Mouse (Mus musculus): ENCODE results near the gene 4933405L10Rik. TPM values are rescaled to one million over a fixed set of nuclear protein-coding genes. Genes with fewer than 3 reads are reported as not detected.

Gene 4933405L10Rik
- total and polyA plus RNA-seq, 3 experiments, result 0.25 TPM; not detected in 2

DNA sequence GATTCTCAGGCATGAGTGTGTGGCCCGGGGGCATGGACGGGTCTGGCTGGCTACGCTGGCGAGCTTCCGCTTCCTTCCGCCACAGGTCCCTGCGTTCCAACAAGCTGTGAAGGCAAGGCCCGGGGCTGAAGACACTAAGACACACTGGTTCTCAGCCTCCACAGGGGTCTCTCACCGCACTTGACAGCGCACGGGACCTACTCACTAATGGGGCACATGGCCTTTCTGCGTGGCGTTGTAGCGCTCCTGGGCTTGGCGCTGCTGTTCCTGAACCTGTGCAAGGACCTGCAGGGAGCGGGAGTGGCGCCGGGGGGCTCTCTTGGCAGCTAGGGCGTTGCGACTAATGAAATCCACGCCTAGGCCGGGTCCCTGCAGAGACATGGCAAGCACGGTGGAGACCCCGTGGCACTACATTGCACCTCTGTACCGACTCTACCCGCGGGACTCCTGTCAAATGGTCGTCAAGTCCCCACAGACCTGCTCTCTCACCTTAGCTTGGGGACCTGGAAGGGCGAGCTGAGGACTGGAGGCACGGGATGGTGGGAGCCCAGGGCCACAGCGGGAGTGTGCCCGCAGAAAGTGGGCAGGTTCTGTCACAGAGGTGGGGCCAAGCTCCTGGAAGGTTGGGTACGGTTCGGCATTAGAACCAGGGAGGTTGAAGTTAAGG, 3.2 kb upstream of the 4933405L10Rik start:
- dilution Hi-C loops (cut with MboI; ENCODE audit: extremely low pct_ligation_motif_present, extremely low pct_unique_long_range_greater_than_20kb, low sequenced_read_pairs), result no loop called here
- Histone ChIP-seq H3K79me2 (replicated peaks; ENCODE audit: control insufficient read depth, extremely low read depth, insufficient read depth, poor library complexity, severe bottlenecking) (no peaks in the 10 kb centered on the region; the same call in 1 of the 2 replicates), H3K27me3 (replicated peaks) (no peaks in the 10 kb centered on the region), H3K36me3 (replicated peaks in 1 of 2; ENCODE audit: control insufficient read depth in 1 of 2, insufficient read depth in 1 of 2, low read length in 1 of 2) (peaks cover 23 to 42% of the 10 kb centered on the region in 2 experiments), H3K4me3 (replicated peaks in 1 of 3; ENCODE audit: low read depth in 2 of 3, low read length in 2 of 3, poor library complexity in 1 of 3) (no peak overlapping the region), H3K4me2 (ENCODE audit: insufficient read depth, low read depth, poor library complexity, severe bottlenecking) (no peak overlapping the region), H3K9ac (ENCODE audit: insufficient read depth, low read depth) (no peak overlapping the region), H3K27ac (ENCODE audit: insufficient read depth, low read depth) (no peak overlapping the region), H3K9me3 (replicated peaks; ENCODE audit: low read length) (no peaks in the 10 kb centered on the region), H3K4me1 (ENCODE audit: control insufficient read depth in 1 of 2, insufficient read depth in 2 of 2) (peaks cover 12 to 44% of the 10 kb centered on the region in 2 experiments)
- no peak for TF ChIP-seq USF2 (conservative IDR thresholded peaks at IDR 0.05; ENCODE audit: low read depth, low read length)
- no peak for TF ChIP-seq UBTF (IDR thresholded peaks at IDR 0.05; ENCODE audit: low read depth, low read length)
- no peak for TF ChIP-seq SIN3A (IDR thresholded peaks at IDR 0.05; ENCODE audit: low read length)
- TF ChIP-seq NRF1 (IDR thresholded peaks at IDR 0.05; ENCODE audit: low read depth, low read length), result no peak
- no peak for TF ChIP-seq ELF1 (IDR thresholded peaks at IDR 0.05; ENCODE audit: low read depth, low read length)
- TF ChIP-seq E2F4 (IDR thresholded peaks at IDR 0.05; ENCODE audit: insufficient replicate concordance, low read depth, low read length), result no peak
- TF ChIP-seq TBP (conservative IDR thresholded peaks at IDR 0.05; ENCODE audit: low read depth, low read length), result no peak
- TF ChIP-seq POLR2AphosphoS2 (IDR thresholded peaks at IDR 0.05; ENCODE audit: low read depth, low read length), result no peak
- no peak for TF ChIP-seq PAX5 (IDR thresholded peaks at IDR 0.05; ENCODE audit: low read length)
- TF ChIP-seq BHLHE40 (IDR thresholded peaks at IDR 0.05; ENCODE audit: low read depth, low read length), result no peak
- TF ChIP-seq EP300 (IDR thresholded peaks at IDR 0.05; ENCODE audit: low read length), result no peak
- TF ChIP-seq SMC3 (IDR thresholded peaks at IDR 0.05; ENCODE audit: low read depth, low read length), result no peak
- TF ChIP-seq HCFC1 (IDR thresholded peaks at IDR 0.05; ENCODE audit: low read depth, low read length), result no peak
- no peak for TF ChIP-seq NELFE (IDR thresholded peaks at IDR 0.05; ENCODE audit: low read depth, low read length)
- no peak for TF ChIP-seq MXI1 (IDR thresholded peaks at IDR 0.05; ENCODE audit: low read depth, low read length)
- no peak for TF ChIP-seq RAD21 (IDR thresholded peaks at IDR 0.05; ENCODE audit: low read depth, low read length)
- no peak for TF ChIP-seq POLR2A (IDR thresholded peaks at IDR 0.05; ENCODE audit: low read depth, low read length)
- no peak for TF ChIP-seq TCF12 (IDR thresholded peaks at IDR 0.05; ENCODE audit: low read depth, low read length)
- TF ChIP-seq MEF2A (IDR thresholded peaks at IDR 0.05; ENCODE audit: borderline replicate concordance, low read depth, low read length), result no peak
- no peak for TF ChIP-seq ZMIZ1 (IDR thresholded peaks at IDR 0.05; ENCODE audit: low read depth, low read length)
- in situ Hi-C loops (cut with MboI; ENCODE audit: low pct_ligation_motif_present, low pct_unique_long_range_greater_than_20kb, low sequenced_read_pairs), result loop anchor here (5.0 to 25.0 kb wide), 2 partner anchors 107 to 333 kb away; no protein-coding TSS in a partner anchor
- no peak for DNase-seq (ENCODE audit: extremely low read depth)

DNA sequence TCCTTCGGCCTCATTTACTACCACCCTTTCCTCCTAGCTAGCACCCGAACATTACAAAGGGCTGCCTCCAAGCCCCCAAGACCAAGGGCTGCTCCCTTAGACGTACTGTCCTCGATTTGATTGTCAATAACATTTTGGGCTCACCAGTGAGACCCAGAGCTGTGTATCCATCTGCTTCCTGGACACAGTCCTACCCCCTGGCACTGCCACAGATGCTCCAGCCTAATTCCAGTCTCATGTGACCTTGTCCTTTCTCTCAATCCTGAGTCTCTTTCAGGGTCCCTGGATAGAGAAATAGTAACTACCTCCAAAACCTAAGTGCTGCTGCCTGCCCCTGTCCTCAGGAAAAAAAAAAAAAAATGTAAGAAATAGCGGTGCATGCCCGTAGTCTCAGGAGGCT, 2.5 kb upstream of the 4933405L10Rik start:
- no peaks in the 10 kb centered on the region; the same call in 1 of the 2 replicates for H3K79me2 ChIP-seq (replicated peaks; ENCODE audit: control insufficient read depth, extremely low read depth, insufficient read depth, poor library complexity, severe bottlenecking)
- H3K9me3 ChIP-seq (replicated peaks; ENCODE audit: low read length), result no peaks in the 10 kb centered on the region
- no peaks in the 10 kb centered on the region for H3K27me3 ChIP-seq (replicated peaks)
- H3K4me1 ChIP-seq (ENCODE audit: control insufficient read depth in 1 of 2, insufficient read depth in 2 of 2), result peaks cover 6 to 37% of the 10 kb centered on the region in 2 experiments
- H3K36me3 ChIP-seq (replicated peaks in 1 of 2; ENCODE audit: control insufficient read depth in 1 of 2, insufficient read depth in 1 of 2, low read length in 1 of 2), result peaks cover 21 to 36% of the 10 kb centered on the region in 2 experiments
- no peak overlapping the region for H3K4me2 ChIP-seq (ENCODE audit: insufficient read depth, low read depth, poor library complexity, severe bottlenecking)
- dilution Hi-C loops (cut with MboI; ENCODE audit: extremely low pct_ligation_motif_present, extremely low pct_unique_long_range_greater_than_20kb, low sequenced_read_pairs), result no loop called here
- no peak for DNase-seq (ENCODE audit: extremely low read depth)
- TF ChIP-seq CHD2 (IDR thresholded peaks at IDR 0.05; ENCODE audit: low read length) (no peak), SMC3 (IDR thresholded peaks at IDR 0.05; ENCODE audit: low read depth, low read length) (no peak), RAD21 (IDR thresholded peaks at IDR 0.05; ENCODE audit: low read depth, low read length) (no peak), E2F4 (IDR thresholded peaks at IDR 0.05; ENCODE audit: insufficient replicate concordance, low read depth, low read length) (no peak), USF2 (conservative IDR thresholded peaks at IDR 0.05; ENCODE audit: low read depth, low read length) (no peak), TCF12 (IDR thresholded peaks at IDR 0.05; ENCODE audit: low read depth, low read length) (no peak)
- H3K9ac ChIP-seq (ENCODE audit: insufficient read depth, low read depth), result no peak overlapping the region
- H3K27ac ChIP-seq (ENCODE audit: insufficient read depth, low read depth), result no peak overlapping the region
- H3K4me3 ChIP-seq (replicated peaks in 1 of 3; ENCODE audit: low read depth in 2 of 3, low read length in 2 of 3, poor library complexity in 1 of 3), result no peak overlapping the region
- in situ Hi-C loops (cut with MboI; ENCODE audit: low pct_ligation_motif_present, low pct_unique_long_range_greater_than_20kb, low sequenced_read_pairs), result loop anchor here (5.0 to 25.0 kb wide), 2 partner anchors 108 to 332 kb away; no protein-coding TSS in a partner anchor

All from CH12.LX (cell line).